Mouse (Mus musculus): ENCODE results near the gene Csn1s2a.

- TF ChIP-seq EP300 (IDR thresholded peaks at IDR 0.05; ENCODE audit: low read depth): no peak
- TF ChIP-seq CTCF (IDR thresholded peaks at IDR 0.05; ENCODE audit: low read depth): no peak
Observed at GRCm38 (mm10) chr5:87782731-87783130, 8.4 kb downstream of the Csn1s2a start.

All from heart, postnatal 0 days (tissue).